Mouse (Mus musculus) embryo, embryonic 11.5 days (tissue): ENCODE measurements around the gene Capn2.

Experiments used
- DNase-seq: peaks from one replicate; pipeline ENCODE4 v3.0.0-alpha.2; 2012; ENCODE audit warnings: low read depth, low spot score

Gene Capn2

GRCm38 (mm10) chr1:182516758-182517676 lies at the start of gene Capn2:
Gene Capn2, minus strand, starts transcription at chr1:182517608.
- peak; percentile 42 for DNase-seq

- DNase-seq: no peak
Measured at GRCm38 (mm10) chr1:182565351-182565835, 48.0 kb upstream of the Capn2 start.

- no peak for DNase-seq
Measured at GRCm38 (mm10) chr1:182564408-182565120, 47.2 kb upstream of the Capn2 start, which contains the start of gene Capn8. Gene Capn8, plus strand, starts transcription at chr1:182565007.

GRCm38 (mm10) chr1:182562576-182563370 lies 45.4 kb upstream of the Capn2 start:
- DNase-seq: no peak

- DNase-seq: no peak
Measured at GRCm38 (mm10) chr1:182561945-182562514, 44.6 kb upstream of the Capn2 start.

- peak; percentile 40 for DNase-seq
Measured at GRCm38 (mm10) chr1:182560390-182561098, 43.1 kb upstream of the Capn2 start.

GRCm38 (mm10) chr1:182559530-182559929 lies 42.1 kb upstream of the Capn2 start:
- no peak for DNase-seq

- DNase-seq: no peak
Measured at GRCm38 (mm10) chr1:182558271-182558670, 40.9 kb upstream of the Capn2 start.

- no peak for DNase-seq
Measured at GRCm38 (mm10) chr1:182553649-182554375, 36.4 kb upstream of the Capn2 start.

GRCm38 (mm10) chr1:182550761-182551160 lies 33.4 kb upstream of the Capn2 start:
- no peak for DNase-seq

- DNase-seq: no peak
Measured at GRCm38 (mm10) chr1:182543906-182544305, 26.5 kb upstream of the Capn2 start.

- DNase-seq: no peak
Measured at GRCm38 (mm10) chr1:182543136-182543535, 25.7 kb upstream of the Capn2 start.

- DNase-seq: no peak
Measured at GRCm38 (mm10) chr1:182542110-182542509, 24.7 kb upstream of the Capn2 start.

- DNase-seq: peak; percentile 81
Measured at GRCm38 (mm10) chr1:182539023-182539940, 21.9 kb upstream of the Capn2 start.

GRCm38 (mm10) chr1:182535080-182535481 lies 17.7 kb upstream of the Capn2 start:
- DNase-seq: no peak

GRCm38 (mm10) chr1:182533583-182533982 lies 16.2 kb upstream of the Capn2 start:
- no peak for DNase-seq

GRCm38 (mm10) chr1:182527921-182528858 lies 10.8 kb upstream of the Capn2 start:
- DNase-seq: no peak
